Mouse (Mus musculus): Measurements from ENCODE around the gene Trim69.

DNA sequence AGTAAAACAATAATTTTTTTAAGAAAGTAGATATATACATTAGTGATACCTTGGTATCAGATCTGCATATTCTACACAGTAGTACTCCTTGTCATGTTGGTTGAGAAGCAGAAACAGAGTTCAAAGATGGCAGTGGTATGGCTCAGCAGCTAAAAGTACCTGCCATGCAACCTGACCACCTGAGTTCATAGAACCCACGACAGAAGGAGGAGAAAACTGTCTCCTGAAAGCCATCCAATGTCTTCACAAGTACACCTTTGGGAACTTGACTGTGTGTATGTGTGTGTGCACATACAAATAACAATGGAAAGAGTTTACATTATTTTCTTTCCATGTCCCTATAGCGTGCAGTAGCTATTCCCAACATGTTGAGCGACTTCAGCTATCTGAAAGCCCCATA is 10.8 kb upstream of the Trim69 start:
- TF ChIP-seq POLR2A (IDR thresholded peaks at IDR 0.05; ENCODE audit: low read depth, low read length): no peak
- TF ChIP-seq CTCF (IDR thresholded peaks at IDR 0.05; ENCODE audit: extremely low read depth, insufficient read length, insufficient replicate concordance, low read depth, low read length): no peak
